Mouse (Mus musculus) heart, adult 2 months (tissue): ENCODE data around the gene Ten1. TPM values are rescaled to one million over a fixed set of nuclear protein-coding genes. Genes with fewer than 3 reads are reported as not detected.

Source experiments
- DNase-seq, 2 experiments: peaks; one replicate each; pipeline ENCODE4 v3.0.0; 2021
- H3K27ac ChIP-seq: fragments of 200-600 bp; 2 replicates; pipeline ENCODE4 v1.8.1; 2022
- H3K27me3 ChIP-seq: fragments of 200-500 bp; 2 replicates; pipeline ENCODE4 v1.6.1; 2012; ENCODE audit warnings: mild to moderate bottlenecking, low read length, inconsistent platforms, mixed read lengths; ENCODE audit not compliant: control insufficient read depth, insufficient read depth
- H3K36me3 ChIP-seq: fragments of 200-500 bp; 2 replicates; pipeline ENCODE4 v1.6.1; 2012; ENCODE audit warnings: low read length, inconsistent platforms; ENCODE audit not compliant: control insufficient read depth, insufficient read depth
- H3K4me1 ChIP-seq: fragments of 200-500 bp; 2 replicates; pipeline ENCODE4 v1.6.1; 2011; ENCODE audit warnings: low read length; ENCODE audit not compliant: control insufficient read depth, insufficient read depth
- H3K4me3 ChIP-seq: fragments of 200-600 bp; 2 replicates; pipeline ENCODE4 v1.8.1; 2022
- H3K79me2 ChIP-seq: fragments of 200-500 bp; replicated peaks from 2 replicates; pipeline ENCODE4 v1.6.1; 2012; ENCODE audit warnings: mild to moderate bottlenecking, inconsistent platforms, low read length, moderate library complexity, mixed read lengths; ENCODE audit not compliant: control insufficient read depth, insufficient read depth
- H3K9ac ChIP-seq: fragments of 200-500 bp; 2 replicates; pipeline ENCODE4 v1.6.1; 2012; ENCODE audit warnings: low read depth, mild to moderate bottlenecking, control low read depth, inconsistent platforms, low read length, mixed read lengths
- CTCF ChIP-seq: fragments of 200-600 bp; IDR thresholded peaks from 2 replicates; pipeline ENCODE4 v1.8.1; 2022; ENCODE audit warnings: antibody characterized with exemption, mild to moderate bottlenecking, moderate library complexity
- EP300 ChIP-seq: fragments of 200-500 bp; IDR thresholded peaks from 2 replicates; pipeline ENCODE4 v1.6.1; 2011; ENCODE audit warnings: low read depth, low read length, control low read depth; ENCODE audit not compliant: insufficient read depth
- POLR2A ChIP-seq: fragments of 200-500 bp; IDR thresholded peaks from 2 replicates; pipeline ENCODE4 v1.6.1; 2011; ENCODE audit warnings: mild to moderate bottlenecking, low read depth, low read length, control low read depth; ENCODE audit not compliant: insufficient read depth
- WGBS: fragments of 180-500 bp; shearing (Covaris S2); methylation state at CpG from one replicate; pipeline ENCODE4 v1.1.7; 2018; 5-methylcytosine and 5-hydroxymethylcytosine counted together
- intact Hi-C: fragments of 180-260 bp; cut with DNase I; formaldehyde crosslinking; loops from one replicate; pipeline ENCODE4 v1.15.1; 2025
- polyA plus RNA-seq: library from polyadenylated mRNA; depleted of rRNA; stranded (reverse); fragments of >200 nt; gene quantifications from 2 replicates; pipeline ENCODE4 v1.2.3, GENCODE M21; 2012
- total RNA-seq, 2 experiments: library from RNA; stranded (reverse); gene quantifications; 2 replicates each; pipeline ENCODE4 v1.2.3; 2021

Gene Ten1
- total and polyA plus RNA-seq, 3 experiments: 9.1 to 12.8 (median 10.2) TPM

- intact Hi-C loops: loop anchor here (5.0 kb wide), 2 partner anchors 139 to 234 kb away; no protein-coding TSS in a partner anchor
- no peak overlapping the region for H3K9ac ChIP-seq
- H3K36me3 ChIP-seq: no peaks in the 10 kb centered on the region
- no peaks in the 10 kb centered on the region for H3K4me1 ChIP-seq
- no peak for DNase-seq
- no peak overlapping the region for H3K4me3 ChIP-seq
- TF ChIP-seq EP300 (no peak), POLR2A (no peak), CTCF (no peak)
- no peaks in the 10 kb centered on the region for H3K79me2 ChIP-seq
- WGBS: 86% methylated on average over 4 of the region's 4 CpGs
- H3K27me3 ChIP-seq: 0 out of 2 replicates have a peak, but pooled peaks cover 1% of the 10 kb centered on the region
- H3K27ac ChIP-seq: no peak overlapping the region
Measured at GRCm38 (mm10) chr11:116228699-116229098, 30.0 kb downstream of the Ten1 start.

- TF ChIP-seq POLR2A (no peak), CTCF (no peak), EP300 (no peak)
- no peak overlapping the region for H3K9ac ChIP-seq
- 0 out of 2 replicates have a peak, but pooled peaks cover 1% of the 10 kb centered on the region for H3K27me3 ChIP-seq
- H3K27ac ChIP-seq: no peak overlapping the region
- H3K79me2 ChIP-seq: no peaks in the 10 kb centered on the region
- intact Hi-C loops: no loop called here
- WGBS: 32% methylated on average over 17 of the region's 17 CpGs
- H3K36me3 ChIP-seq: no peaks in the 10 kb centered on the region
- DNase-seq: no peak
- H3K4me3 ChIP-seq: no peak overlapping the region
- H3K4me1 ChIP-seq: no peaks in the 10 kb centered on the region
Measured at GRCm38 (mm10) chr11:116232427-116232826, 33.8 kb downstream of the Ten1 start.

GRCm38 (mm10) chr11:116234901-116235300 is 36.2 kb downstream of the Ten1 start:
- no peaks in the 10 kb centered on the region for H3K36me3 ChIP-seq
- H3K79me2 ChIP-seq: no peaks in the 10 kb centered on the region
- H3K4me3 ChIP-seq: no peak overlapping the region
- H3K9ac ChIP-seq: no peak overlapping the region
- H3K4me1 ChIP-seq: no peaks in the 10 kb centered on the region
- no peak for TF ChIP-seq POLR2A
- no peak for TF ChIP-seq CTCF
- no peak for TF ChIP-seq EP300
- intact Hi-C loops: no loop called here
- 84% methylated on average over 8 of the region's 8 CpGs for WGBS
- H3K27ac ChIP-seq: no peak overlapping the region
- peaks cover 6% of the 10 kb centered on the region for H3K27me3 ChIP-seq
- DNase-seq: no peak

- H3K36me3 ChIP-seq: no peaks in the 10 kb centered on the region
- 15% methylated on average over 31 of the region's 31 CpGs for WGBS
- TF ChIP-seq EP300: no peak
- no peak within 1 kb of the TSS for H3K27ac ChIP-seq
- H3K27me3 ChIP-seq: peaks cover 6% of the 10 kb centered on the region
- no peak within 1 kb of the TSS for H3K4me3 ChIP-seq
- DNase-seq: peak; percentile 26 to 64
- intact Hi-C loops: no loop called here
- H3K4me1 ChIP-seq: no peaks in the 10 kb centered on the region
- no peak within 1 kb of the TSS for H3K9ac ChIP-seq
- H3K79me2 ChIP-seq: no peaks in the 10 kb centered on the region
Measured at GRCm38 (mm10) chr11:116237742-116238395, 39.2 kb downstream of the Ten1 start, which contains the start of gene Evpl. Gene Evpl (minus strand): TSS chr11:116238077.

GRCm38 (mm10) chr11:116239797-116240196 is 41.1 kb downstream of the Ten1 start:
- TF ChIP-seq CTCF: no peak
- no peak for TF ChIP-seq POLR2A
- TF ChIP-seq EP300: no peak
- Histone ChIP-seq H3K9ac (no peak overlapping the region), H3K4me3 (no peak overlapping the region), H3K36me3 (no peaks in the 10 kb centered on the region), H3K27ac (no peak overlapping the region), H3K27me3 (peaks cover 4% of the 10 kb centered on the region), H3K79me2 (no peaks in the 10 kb centered on the region), H3K4me1 (no peaks in the 10 kb centered on the region)
- intact Hi-C loops: no loop called here
- no peak for DNase-seq
- WGBS: 37% methylated on average over 7 of the region's 7 CpGs

GRCm38 (mm10) chr11:116241744-116242235 is 43.1 kb downstream of the Ten1 start:
- no peak for DNase-seq
- H3K36me3 ChIP-seq: no peaks in the 10 kb centered on the region
- WGBS: 64% methylated on average over 12 of the region's 12 CpGs
- no peak for TF ChIP-seq POLR2A
- no peak for TF ChIP-seq EP300
- no peak overlapping the region for H3K4me3 ChIP-seq
- no peak overlapping the region for H3K27ac ChIP-seq
- intact Hi-C loops: no loop called here
- H3K9ac ChIP-seq: no peak overlapping the region
- H3K79me2 ChIP-seq: no peaks in the 10 kb centered on the region
- H3K4me1 ChIP-seq: no peaks in the 10 kb centered on the region
- H3K27me3 ChIP-seq: peaks cover 4% of the 10 kb centered on the region
